Mouse (Mus musculus) c-Kit-positive CD71-positive TER-119-negative erythroid progenitor cells, embryonic 14.5 days (primary cell): ENCODE measurements around the gene Clcf1.

Source experiments
- DNase-seq: peaks from one replicate; pipeline ENCODE4 v3.0.0-alpha.2; 2013; ENCODE audit warnings: low read depth

Gene Clcf1

GRCm38 (mm10) chr19:4255583-4256162, 41.6 kb downstream of the Clcf1 start:
- DNase-seq: no peak

DNA sequence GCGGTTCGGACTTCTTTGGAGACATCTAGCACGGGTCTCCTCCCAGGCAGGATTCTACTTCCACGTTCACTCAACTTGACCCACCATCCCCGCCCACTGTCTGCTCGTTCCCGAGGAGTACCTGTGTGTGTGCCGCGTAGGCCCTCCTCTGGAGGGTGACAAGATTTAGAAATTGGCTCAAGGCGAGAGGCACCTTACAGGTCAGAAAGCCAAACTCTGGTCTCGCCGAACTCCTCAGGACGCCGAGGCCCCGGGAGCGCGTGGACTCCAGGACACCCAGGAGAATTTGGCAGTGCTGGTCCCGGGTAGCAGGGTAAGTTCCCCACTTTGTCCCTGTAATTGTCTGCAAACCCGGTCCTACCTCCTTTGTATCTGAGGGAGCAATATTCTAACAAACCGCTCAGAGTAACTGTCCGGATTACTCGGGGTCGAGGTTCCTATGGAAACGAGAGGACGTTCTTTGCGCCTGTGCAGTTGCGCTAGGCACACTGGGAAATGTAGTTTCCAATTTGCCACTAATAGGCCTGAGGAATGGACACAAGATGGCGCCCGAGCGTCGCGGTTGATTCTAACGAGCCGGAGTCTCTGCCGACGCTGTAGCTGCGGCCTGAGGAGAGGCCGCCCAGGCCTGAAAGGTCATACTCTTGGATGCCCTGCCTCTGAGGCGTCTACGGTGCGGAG, 43.3 kb downstream of the Clcf1 start:
- DNase-seq: peak; percentile 95

- DNase-seq: no peak
These were observed 43.8 kb downstream of the Clcf1 start for GRCm38 (mm10) chr19:4257897-4258252.

- no peak for DNase-seq
These were observed 47.1 kb downstream of the Clcf1 start for GRCm38 (mm10) chr19:4261038-4261698.

DNA sequence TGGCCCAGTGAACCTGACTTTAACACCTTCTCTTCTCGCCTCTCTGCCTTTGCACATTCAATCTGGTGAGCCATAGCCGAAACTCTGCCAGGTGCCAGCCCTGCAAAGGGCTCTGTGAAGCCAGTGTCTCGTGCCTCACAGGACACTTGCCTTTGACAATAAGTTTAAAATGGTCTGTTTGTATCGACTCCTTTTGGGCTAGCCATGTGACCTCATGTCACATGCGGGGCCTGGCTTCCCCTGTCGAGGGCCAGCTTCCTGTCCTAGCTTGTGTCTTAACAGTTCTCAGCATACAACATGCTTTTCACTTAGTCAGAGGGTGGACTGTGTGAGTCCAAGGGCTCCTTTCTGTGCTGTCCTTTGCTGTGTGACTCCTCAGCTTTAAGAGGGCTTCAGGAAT, 48.7 kb downstream of the Clcf1 start:
- no peak for DNase-seq

DNA sequence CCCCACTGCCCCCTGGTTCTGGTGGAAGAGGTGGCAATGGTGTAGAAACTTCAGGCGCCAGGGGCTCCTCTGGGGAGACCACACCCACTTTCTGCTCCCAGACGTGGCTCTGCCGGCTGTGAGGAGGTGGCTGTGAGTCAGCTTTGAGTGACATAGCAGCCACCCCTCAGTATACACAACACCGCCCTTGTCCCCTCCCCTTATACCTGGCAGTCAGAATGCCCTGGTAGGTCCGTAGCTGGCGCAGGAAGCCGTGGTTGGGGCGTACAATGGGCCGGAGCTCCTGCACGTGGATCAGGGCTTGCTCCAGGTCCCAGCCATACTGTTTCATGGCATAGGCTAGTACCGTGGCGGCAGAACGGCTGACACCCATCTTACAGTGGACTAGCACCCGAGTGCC, 49.7 kb downstream of the Clcf1 start:
- DNase-seq: no peak

- no peak for DNase-seq
These were observed 50.2 kb downstream of the Clcf1 start for GRCm38 (mm10) chr19:4264171-4264780.

DNA sequence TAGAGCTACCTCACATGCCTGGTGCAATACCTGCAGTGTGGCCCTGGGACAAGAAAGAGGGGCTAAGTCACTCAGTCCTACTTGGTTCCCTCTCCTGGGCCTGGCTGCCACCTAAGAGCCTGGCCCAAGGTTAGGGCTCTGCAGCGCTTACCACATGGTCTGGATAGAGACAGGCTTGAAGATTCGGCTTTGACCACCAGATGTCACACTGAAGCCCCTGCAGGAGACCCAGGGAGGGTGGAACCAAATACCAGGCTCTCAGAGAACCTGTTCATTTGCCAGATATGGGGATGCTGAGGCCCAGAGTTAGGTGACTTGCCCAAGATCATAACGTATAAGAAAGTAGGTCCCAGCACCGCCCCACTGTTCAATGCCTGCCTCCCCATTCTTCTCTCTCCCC, 51.9 kb downstream of the Clcf1 start:
- no peak for DNase-seq

DNA sequence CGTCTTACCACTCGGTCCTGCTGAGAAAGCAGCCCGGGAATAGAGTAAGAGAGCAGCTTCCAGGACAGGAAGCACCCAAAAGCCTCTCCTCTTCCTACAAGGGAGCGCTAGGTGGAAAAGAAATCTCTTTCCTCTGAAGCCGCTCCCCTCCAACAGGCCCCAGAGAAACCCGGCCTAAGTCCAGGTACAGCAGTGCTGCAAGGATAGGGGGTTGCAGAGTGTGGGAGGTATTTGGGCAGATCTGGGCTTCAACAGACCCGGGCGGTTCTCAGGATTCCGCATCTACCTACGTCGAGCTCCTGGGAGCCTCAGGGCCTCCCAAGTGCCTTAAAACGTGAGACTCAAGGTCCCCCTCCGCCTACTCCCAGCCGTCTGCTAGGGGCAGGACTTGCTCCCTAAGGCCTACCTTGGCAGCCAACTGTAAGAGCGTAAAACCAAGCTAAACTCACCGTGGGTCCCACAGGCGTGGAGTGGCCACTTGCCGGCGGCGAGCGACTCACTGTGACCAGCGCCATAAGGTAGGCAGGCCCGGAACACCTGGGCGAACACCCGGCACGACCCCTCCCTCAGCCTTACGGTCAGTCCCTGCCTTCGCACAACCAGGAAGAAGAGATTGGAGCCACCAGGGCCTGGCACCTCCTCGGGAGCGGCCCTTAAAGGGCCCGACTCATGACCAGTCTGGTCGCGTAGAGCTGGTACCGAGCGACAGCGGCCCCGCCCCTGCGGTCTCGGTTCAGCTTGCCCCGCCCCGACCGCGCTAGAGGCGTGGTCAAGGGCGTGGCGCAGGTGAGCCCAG, 54.7 kb downstream of the Clcf1 start, which contains the start of gene Ssh3:
Gene Ssh3, minus strand, starts transcription at position 615 of the 796 bp plus-strand sequence.
- peak; percentile 48 for DNase-seq

DNA sequence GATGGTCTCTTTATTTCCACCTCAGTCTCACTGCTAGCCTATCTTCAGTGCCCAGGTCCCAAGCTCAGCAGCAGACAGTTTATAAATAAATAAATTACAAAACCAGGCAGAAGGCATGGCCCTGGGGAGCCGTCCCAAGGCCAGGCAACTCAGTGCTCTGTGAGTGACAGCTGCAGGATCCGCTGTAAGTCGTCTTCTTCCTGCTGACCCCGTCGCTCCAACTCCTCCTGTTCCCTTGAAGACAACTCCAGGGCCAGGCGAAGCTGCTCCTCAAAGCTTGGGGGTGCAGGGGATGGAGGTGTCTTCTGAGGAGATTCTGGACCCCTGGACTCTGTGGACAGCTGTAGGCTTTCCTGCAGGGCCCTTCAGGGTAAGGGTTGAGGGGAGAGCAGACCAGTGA, 56.1 kb downstream of the Clcf1 start:
- no peak for DNase-seq

GRCm38 (mm10) chr19:4270972-4271371, 56.9 kb downstream of the Clcf1 start:
- DNase-seq: no peak
